Mouse (Mus musculus): ENCODE measurements around the gene Itpkb. TPM values are rescaled to one million over a fixed set of nuclear protein-coding genes. Genes with fewer than 3 reads are reported as not detected.

Itpkb gene
- polyA plus RNA-seq, 1 experiment from 2014 or later: 1.8 TPM

DNA sequence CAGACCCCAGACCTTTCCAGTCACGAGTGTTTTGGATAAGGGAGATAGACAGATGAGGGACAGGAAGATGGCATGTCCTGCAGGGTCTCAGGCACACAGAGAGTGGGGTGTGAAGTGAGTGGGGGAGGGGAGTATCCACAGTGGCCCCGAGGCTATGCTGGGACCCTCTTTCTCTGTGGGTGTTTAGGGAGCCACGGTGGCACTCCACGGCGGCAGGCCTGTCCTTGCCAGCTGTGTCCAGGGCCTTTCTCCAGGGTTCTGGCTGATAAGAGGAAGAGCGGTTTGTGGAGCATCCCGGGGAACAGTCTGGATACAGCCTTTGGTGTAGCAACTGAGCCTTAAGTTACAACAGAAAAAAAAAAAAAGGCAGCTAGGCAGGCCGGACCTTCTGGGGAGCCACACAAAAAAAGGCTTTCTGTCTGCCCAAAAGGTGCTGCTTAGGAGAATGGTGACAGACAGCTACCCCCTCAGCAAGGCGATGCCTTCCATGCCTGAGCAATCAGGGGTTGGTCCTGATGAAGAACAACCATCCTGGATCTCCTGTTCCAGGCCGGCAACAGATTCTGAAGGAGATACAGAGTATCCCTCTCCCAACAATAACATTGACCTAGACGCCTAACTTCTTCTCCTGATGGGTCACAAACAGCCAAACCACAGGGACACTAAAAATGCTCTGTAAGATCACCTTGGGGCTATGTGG is 76.2 kb downstream of the Itpkb start:
- H3K4me1 ChIP-seq (ENCODE audit: control insufficient read depth, insufficient read depth, low read length): no peaks in the 10 kb centered on the region
- H3K27ac ChIP-seq (replicated peaks; ENCODE audit: low read depth, low read length): no peak overlapping the region
- H3K9me3 ChIP-seq (ENCODE audit: control insufficient read depth, low read length): no peaks in the 10 kb centered on the region
- ATAC-seq (ENCODE audit: low FRiP score, low TSS enrichment) (no peak), DNase-seq (no peak)
- 74% methylated on average over 11 of the region's 11 CpGs for WGBS
- H3K4me3 ChIP-seq (replicated peaks; ENCODE audit: low read depth, low read length): no peak overlapping the region
- H3K27me3 ChIP-seq (ENCODE audit: control insufficient read depth, insufficient read depth, low read length): no peaks in the 10 kb centered on the region
- H3K36me3 ChIP-seq (ENCODE audit: control insufficient read depth, insufficient read depth, low read length): no peaks in the 10 kb centered on the region
- H3K9ac ChIP-seq (replicated peaks; ENCODE audit: low read length): no peak overlapping the region
- no peak overlapping the region for H3K4me2 ChIP-seq (ENCODE audit: low read length)

DNA sequence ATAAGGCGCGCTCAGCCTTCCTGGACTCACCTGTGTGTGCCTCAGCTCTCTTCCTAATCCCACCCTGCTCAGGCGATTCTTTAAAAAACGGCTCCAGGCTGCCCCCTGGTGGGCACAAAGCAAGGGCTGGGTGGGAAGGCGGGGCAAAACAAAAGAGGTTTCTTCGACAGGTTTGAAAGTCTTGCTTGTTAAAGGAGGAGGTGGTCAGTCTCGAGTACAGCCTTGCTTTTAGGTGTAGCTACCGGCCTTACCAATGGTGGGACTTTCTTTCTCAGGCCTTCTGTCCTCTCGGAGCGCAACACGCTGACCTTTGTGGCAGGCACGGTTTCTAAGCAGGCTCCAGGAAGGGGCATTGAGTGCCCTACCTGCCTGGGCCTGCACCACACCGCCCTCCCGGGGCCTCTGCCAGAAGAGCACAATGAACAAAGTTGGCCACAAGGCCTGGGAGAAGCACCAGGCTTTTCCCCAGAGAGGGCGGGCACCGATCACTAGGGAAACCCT is 76.9 kb downstream of the Itpkb start:
- ATAC-seq (ENCODE audit: low FRiP score, low TSS enrichment) (peak; percentile 77), DNase-seq (peak; percentile 90)
- no peaks in the 10 kb centered on the region for H3K4me1 ChIP-seq (ENCODE audit: control insufficient read depth, insufficient read depth, low read length)
- no peak overlapping the region for H3K4me3 ChIP-seq (replicated peaks; ENCODE audit: low read depth, low read length)
- no peak overlapping the region for H3K27ac ChIP-seq (replicated peaks; ENCODE audit: low read depth, low read length)
- 13% methylated on average over 16 of the region's 16 CpGs for WGBS
- no peaks in the 10 kb centered on the region for H3K27me3 ChIP-seq (ENCODE audit: control insufficient read depth, insufficient read depth, low read length)
- H3K36me3 ChIP-seq (ENCODE audit: control insufficient read depth, insufficient read depth, low read length): no peaks in the 10 kb centered on the region
- no peaks in the 10 kb centered on the region for H3K9me3 ChIP-seq (ENCODE audit: control insufficient read depth, low read length)
- H3K4me2 ChIP-seq (ENCODE audit: low read length): peak overlapping the region; percentile 39
- H3K9ac ChIP-seq (replicated peaks; ENCODE audit: low read length): no peak overlapping the region

DNA sequence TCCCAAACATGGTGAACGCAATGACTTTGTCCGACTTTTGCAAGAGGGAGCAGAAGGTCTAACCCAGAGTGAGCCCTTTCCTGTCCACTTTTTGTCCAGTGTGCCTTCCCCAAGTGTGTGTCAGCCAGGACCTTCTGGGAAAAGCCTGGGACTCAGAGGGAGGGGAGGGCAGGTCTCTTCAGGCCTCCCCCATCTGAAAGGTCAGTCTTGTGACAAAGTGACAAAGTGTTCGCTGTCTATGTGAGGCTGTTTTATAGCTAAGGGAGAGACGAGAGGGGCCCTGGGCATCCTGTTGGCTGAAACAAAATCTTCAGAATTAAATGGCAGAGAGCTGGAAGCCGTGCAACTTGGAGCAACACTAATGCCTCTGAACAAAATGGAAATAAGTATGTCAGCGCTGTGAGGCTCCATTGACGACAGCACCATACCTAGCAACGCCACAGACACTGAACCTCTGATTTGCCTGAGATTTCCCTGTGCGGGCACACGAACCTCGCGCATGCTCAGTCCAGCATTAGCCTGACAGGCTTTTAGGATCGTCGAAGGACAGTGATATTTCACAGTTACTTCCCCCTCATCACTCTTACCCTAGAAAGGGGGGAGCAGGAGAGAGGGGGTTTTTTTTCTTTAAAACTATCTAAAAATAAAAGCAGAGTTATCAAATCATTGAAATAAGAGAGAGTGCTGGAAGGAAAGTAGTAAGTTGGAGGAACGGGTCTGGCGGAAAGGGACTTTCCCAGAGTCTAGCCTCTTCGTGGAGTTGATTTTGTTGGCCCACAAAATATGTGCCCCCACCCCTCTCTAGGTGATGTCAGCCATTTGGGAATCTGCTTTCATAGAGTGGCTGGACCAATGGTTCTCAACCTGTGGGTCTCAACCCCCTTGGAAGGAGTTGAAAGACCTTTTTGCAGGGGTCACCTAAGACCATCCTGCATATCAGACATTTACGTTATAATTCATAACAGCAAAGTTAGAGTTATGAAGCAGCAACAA is 77.7 kb downstream of the Itpkb start:
- Histone ChIP-seq H3K9me3 (ENCODE audit: control insufficient read depth, low read length) (no peaks in the 10 kb centered on the region), H3K4me3 (replicated peaks; ENCODE audit: low read depth, low read length) (no peak overlapping the region), H3K27ac (replicated peaks; ENCODE audit: low read depth, low read length) (no peak overlapping the region; the same call in 1 of the 2 replicates), H3K9ac (replicated peaks; ENCODE audit: low read length) (no peak overlapping the region), H3K27me3 (ENCODE audit: control insufficient read depth, insufficient read depth, low read length) (no peaks in the 10 kb centered on the region), H3K4me2 (ENCODE audit: low read length) (no peak overlapping the region), H3K4me1 (ENCODE audit: control insufficient read depth, insufficient read depth, low read length) (no peaks in the 10 kb centered on the region), H3K36me3 (ENCODE audit: control insufficient read depth, insufficient read depth, low read length) (no peaks in the 10 kb centered on the region)
- 79% methylated on average over 18 of the region's 18 CpGs for WGBS
- ATAC-seq (ENCODE audit: low FRiP score, low TSS enrichment): no peak
- no peak for DNase-seq

DNA sequence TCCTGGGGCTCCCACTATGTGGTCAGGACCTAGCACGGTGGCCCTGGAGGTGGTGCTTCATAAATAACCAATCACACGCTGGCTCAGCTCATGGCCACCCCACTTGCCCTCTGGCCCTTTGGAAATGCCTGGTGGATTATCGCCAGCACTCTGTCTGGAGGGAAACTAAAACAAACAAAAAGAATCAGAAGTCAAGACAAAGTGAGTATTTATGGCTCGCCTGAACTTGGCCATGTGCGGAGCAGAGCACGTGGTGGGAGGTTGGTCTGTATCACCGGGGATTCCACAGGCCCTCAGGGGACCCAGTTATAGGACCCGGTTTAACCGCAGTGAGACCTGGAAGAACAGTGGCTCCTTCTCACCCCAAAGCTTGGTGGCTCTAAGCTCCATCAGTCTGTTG is 78.5 kb downstream of the Itpkb start:
- ATAC-seq (ENCODE audit: low FRiP score, low TSS enrichment) (no peak), DNase-seq (no peak)
- WGBS: 72% methylated on average over 9 of the region's 9 CpGs
- no peaks in the 10 kb centered on the region for H3K9me3 ChIP-seq (ENCODE audit: control insufficient read depth, low read length)
- H3K4me2 ChIP-seq (ENCODE audit: low read length): no peak overlapping the region
- H3K36me3 ChIP-seq (ENCODE audit: control insufficient read depth, insufficient read depth, low read length): no peaks in the 10 kb centered on the region
- H3K27me3 ChIP-seq (ENCODE audit: control insufficient read depth, insufficient read depth, low read length): no peaks in the 10 kb centered on the region
- H3K9ac ChIP-seq (replicated peaks; ENCODE audit: low read length): no peak overlapping the region
- no peak overlapping the region for H3K4me3 ChIP-seq (replicated peaks; ENCODE audit: low read depth, low read length)
- H3K27ac ChIP-seq (replicated peaks; ENCODE audit: low read depth, low read length): no peak overlapping the region
- H3K4me1 ChIP-seq (ENCODE audit: control insufficient read depth, insufficient read depth, low read length): no peaks in the 10 kb centered on the region

DNA sequence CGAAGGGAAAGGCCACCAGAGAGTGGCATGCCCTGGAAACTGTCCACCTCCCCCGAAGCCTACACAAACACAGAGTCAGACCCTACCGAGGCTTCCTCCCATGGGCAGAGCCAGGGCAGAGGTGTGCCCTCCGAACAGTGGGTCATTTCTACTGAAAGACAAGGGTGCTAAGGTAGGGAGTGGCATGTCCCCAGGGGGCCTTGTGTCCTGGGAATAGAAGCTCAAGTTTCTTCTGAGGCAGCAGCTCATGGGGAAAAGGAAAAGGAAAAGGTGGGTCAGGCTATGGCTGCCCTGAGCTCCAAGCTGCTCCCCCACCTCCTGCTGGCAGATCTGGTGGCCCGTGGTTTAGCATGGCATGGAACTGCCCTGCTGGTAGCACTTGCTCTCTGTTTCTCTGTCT is 79.5 kb downstream of the Itpkb start:
- Histone ChIP-seq H3K27me3 (ENCODE audit: control insufficient read depth, insufficient read depth, low read length) (no peaks in the 10 kb centered on the region), H3K9me3 (ENCODE audit: control insufficient read depth, low read length) (no peaks in the 10 kb centered on the region), H3K4me3 (replicated peaks; ENCODE audit: low read depth, low read length) (no peak overlapping the region), H3K9ac (replicated peaks; ENCODE audit: low read length) (no peak overlapping the region), H3K4me2 (ENCODE audit: low read length) (no peak overlapping the region), H3K27ac (replicated peaks; ENCODE audit: low read depth, low read length) (no peak overlapping the region), H3K36me3 (ENCODE audit: control insufficient read depth, insufficient read depth, low read length) (no peaks in the 10 kb centered on the region), H3K4me1 (ENCODE audit: control insufficient read depth, insufficient read depth, low read length) (no peaks in the 10 kb centered on the region)
- DNase-seq (no peak), ATAC-seq (ENCODE audit: low FRiP score, low TSS enrichment) (no peak)
- WGBS: 84% methylated on average over 5 of the region's 5 CpGs

DNA sequence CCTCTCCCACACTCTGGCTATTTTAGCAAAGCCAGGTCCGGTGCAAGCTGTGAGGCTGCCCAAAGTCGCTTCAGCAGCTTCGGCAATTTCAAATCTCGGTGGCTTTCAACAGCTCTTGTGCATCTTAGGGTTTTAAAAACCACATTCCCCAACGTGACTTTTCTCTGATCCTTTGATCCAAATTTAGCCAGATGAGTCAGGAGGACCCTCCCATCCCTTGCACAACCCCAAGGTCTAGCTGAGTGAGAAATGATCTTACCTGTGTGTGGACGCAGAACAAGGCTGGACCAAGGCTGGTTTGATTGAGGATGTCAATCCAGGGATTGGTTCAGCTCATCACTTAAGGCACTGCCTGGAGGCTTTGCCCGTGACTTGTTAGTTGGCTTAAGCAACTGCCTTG is 80.0 kb downstream of the Itpkb start:
- Histone ChIP-seq H3K4me3 (replicated peaks; ENCODE audit: low read depth, low read length) (no peak overlapping the region), H3K4me1 (ENCODE audit: control insufficient read depth, insufficient read depth, low read length) (no peaks in the 10 kb centered on the region), H3K27me3 (ENCODE audit: control insufficient read depth, insufficient read depth, low read length) (no peaks in the 10 kb centered on the region), H3K9me3 (ENCODE audit: control insufficient read depth, low read length) (no peaks in the 10 kb centered on the region), H3K36me3 (ENCODE audit: control insufficient read depth, insufficient read depth, low read length) (no peaks in the 10 kb centered on the region), H3K27ac (replicated peaks; ENCODE audit: low read depth, low read length) (no peak overlapping the region), H3K4me2 (ENCODE audit: low read length) (no peak overlapping the region), H3K9ac (replicated peaks; ENCODE audit: low read length) (no peak overlapping the region)
- DNase-seq (no peak), ATAC-seq (ENCODE audit: low FRiP score, low TSS enrichment) (no peak)
- WGBS: 72% methylated on average over 7 of the region's 7 CpGs

DNA sequence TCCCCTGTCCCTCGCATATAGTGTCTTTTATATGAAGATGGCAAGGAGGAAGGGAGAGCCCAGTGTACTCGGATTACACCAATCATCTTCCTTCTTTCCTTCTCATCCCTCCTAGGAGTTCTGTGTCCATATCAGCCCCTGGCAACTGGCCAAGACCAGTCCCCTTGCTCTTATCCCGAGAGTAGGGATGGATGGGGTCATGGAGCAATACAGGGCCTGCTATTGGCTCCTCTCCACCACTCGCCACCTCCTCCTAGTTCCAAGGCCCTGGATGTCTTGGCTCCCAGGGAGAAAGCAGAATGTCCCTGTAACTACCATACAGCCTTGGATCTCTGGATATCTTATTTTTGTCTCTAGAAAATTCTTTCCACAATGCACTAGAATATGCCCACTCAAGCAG is 84.8 kb downstream of the Itpkb start:
- Histone ChIP-seq H3K27ac (replicated peaks; ENCODE audit: low read depth, low read length) (no peak overlapping the region), H3K36me3 (ENCODE audit: control insufficient read depth, insufficient read depth, low read length) (no peaks in the 10 kb centered on the region), H3K4me1 (ENCODE audit: control insufficient read depth, insufficient read depth, low read length) (no peaks in the 10 kb centered on the region), H3K4me3 (replicated peaks; ENCODE audit: low read depth, low read length) (no peak overlapping the region), H3K9ac (replicated peaks; ENCODE audit: low read length) (no peak overlapping the region), H3K9me3 (ENCODE audit: control insufficient read depth, low read length) (no peaks in the 10 kb centered on the region), H3K27me3 (ENCODE audit: control insufficient read depth, insufficient read depth, low read length) (no peaks in the 10 kb centered on the region), H3K4me2 (ENCODE audit: low read length) (no peak overlapping the region)
- DNase-seq (no peak), ATAC-seq (ENCODE audit: low FRiP score, low TSS enrichment) (no peak)
- WGBS: 61% methylated on average over 4 of the region's 4 CpGs

DNA sequence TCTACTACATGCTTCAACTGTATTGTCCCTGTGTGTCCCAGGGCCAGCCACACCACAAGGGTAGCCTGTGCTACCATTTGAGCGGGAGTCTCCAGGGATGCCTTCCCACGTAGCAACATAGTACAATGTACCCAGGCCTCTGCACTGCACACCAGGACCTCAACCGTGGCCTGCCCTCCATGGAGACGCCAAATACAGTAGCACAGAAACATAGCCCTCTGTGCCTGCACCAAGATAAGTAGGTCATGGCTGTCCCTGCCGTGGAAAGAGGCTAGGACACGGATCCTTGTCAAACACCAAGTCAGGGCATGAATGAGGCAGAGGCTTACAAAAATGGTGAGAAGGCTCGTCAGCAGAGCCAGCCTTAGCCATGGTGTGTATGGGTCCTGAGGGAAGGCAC is 85.6 kb downstream of the Itpkb start:
- H3K36me3 ChIP-seq (ENCODE audit: control insufficient read depth, insufficient read depth, low read length): no peaks in the 10 kb centered on the region
- 88% methylated on average over 7 of the region's 7 CpGs for WGBS
- no peak overlapping the region for H3K27ac ChIP-seq (replicated peaks; ENCODE audit: low read depth, low read length)
- DNase-seq: no peak
- H3K4me1 ChIP-seq (ENCODE audit: control insufficient read depth, insufficient read depth, low read length): peaks cover 3% of the 10 kb centered on the region
- no peak overlapping the region for H3K4me3 ChIP-seq (replicated peaks; ENCODE audit: low read depth, low read length)
- H3K9me3 ChIP-seq (ENCODE audit: control insufficient read depth, low read length): no peaks in the 10 kb centered on the region
- H3K4me2 ChIP-seq (ENCODE audit: low read length): no peak overlapping the region
- no peak overlapping the region for H3K9ac ChIP-seq (replicated peaks; ENCODE audit: low read length)
- no peak for ATAC-seq (ENCODE audit: low FRiP score, low TSS enrichment)
- no peaks in the 10 kb centered on the region for H3K27me3 ChIP-seq (ENCODE audit: control insufficient read depth, insufficient read depth, low read length)
